Mouse (Mus musculus) embryo, embryonic 11 days (tissue): ENCODE results near the gene Sh3bp4.
A peak's percentile ranks its signal among the peaks of the same experiment; 100 is the strongest.

ENCODE experiments used
- DNase-seq: peaks from one replicate; pipeline ENCODE4 v3.0.0-alpha.2; 2015

Sh3bp4 gene

DNA sequence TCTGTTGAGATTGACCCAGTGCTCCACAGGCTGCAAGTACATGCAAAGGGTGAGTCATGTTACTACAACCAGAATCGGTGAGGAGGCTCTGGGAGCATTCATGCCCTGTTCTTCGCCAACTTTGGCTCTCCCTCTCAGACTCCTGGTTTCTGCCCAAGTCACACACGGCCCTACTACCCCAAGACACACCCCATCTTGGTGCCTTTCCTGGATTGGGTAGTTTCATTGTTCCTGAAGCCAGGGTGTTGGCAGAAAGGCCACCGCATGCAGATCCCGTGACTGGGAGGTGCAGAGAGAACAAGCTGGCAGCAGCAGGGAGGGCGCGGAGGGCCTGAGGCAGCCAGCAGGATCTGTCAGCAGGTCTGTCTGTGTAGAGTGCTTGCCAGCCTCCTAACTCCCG lies 61.5 kb downstream of the Sh3bp4 start:
- DNase-seq = no peak

DNA sequence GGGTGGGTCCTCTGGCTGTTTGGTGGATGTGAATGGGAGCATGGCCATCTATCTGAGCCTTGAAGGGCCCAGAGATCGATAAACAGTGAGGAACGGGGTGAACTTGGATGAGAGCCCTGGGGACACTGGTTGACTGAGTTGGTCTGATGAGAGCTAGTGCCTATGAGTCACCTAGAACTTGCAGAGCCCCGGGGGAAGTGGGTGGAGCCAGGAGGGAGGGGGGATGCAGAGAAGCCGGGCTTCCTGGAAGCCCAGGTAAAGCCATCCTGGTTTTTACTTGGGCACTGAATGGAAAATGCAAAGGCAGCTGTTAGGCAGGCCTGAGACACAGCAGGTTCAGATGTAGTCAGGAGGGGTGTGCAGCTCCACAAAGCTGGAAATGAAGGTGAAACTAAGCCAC lies 63.1 kb downstream of the Sh3bp4 start:
- DNase-seq = no peak

DNA sequence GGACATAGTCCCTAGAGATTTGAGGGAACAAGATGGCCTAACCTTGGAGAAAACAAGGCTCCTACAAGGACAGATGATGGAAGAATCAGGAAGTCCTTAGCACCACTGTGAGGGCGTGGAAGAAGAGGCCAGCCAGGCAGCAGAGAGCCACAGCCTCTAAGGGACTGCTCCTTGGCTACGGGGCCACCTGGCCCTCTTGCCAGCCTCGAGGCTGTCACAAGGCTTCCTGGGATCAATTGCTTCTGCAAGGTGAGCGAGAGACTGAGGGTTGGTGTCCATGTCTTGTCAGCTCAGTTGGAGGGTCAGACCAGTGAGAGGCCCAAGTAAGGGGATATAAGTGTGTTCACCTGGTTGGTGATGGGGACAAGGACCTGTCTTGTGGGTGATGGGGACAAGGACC lies 63.5 kb downstream of the Sh3bp4 start:
- no peak for DNase-seq

DNA sequence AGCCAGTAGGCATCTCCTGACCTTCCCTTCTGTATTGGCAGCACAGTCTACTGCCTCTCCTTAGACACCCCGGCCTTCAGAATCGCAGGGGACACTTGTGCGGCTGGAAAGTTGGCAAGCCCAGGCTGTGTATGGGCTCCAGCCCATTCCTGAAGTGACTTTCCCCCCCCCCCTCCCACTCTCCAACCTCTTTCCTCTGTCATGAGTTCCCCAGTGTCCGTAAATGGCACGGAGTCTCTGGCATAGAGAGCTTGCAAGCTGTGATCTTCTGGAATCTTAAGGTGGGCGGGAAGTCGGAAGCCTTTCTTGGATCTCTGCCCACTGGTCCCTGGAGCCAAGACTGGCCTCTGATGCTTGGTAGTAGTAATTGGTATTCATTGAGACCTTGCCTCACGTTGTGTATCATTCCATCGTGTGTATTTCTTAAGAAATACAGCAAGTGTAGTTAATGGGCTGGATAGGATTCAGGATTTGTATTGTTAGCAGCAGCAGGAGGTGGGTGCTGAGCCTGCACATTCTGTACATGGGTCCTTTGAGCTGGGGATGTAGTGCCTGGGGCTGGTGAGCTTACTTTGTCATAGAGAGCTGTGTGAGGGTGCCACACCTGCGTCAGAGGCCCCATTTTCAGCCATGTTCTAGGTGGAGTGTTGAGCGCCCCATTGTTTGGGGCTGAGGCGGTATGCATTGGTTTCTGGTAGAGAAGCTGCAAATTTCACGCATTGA lies 66.0 kb downstream of the Sh3bp4 start:
- no peak for DNase-seq

DNA sequence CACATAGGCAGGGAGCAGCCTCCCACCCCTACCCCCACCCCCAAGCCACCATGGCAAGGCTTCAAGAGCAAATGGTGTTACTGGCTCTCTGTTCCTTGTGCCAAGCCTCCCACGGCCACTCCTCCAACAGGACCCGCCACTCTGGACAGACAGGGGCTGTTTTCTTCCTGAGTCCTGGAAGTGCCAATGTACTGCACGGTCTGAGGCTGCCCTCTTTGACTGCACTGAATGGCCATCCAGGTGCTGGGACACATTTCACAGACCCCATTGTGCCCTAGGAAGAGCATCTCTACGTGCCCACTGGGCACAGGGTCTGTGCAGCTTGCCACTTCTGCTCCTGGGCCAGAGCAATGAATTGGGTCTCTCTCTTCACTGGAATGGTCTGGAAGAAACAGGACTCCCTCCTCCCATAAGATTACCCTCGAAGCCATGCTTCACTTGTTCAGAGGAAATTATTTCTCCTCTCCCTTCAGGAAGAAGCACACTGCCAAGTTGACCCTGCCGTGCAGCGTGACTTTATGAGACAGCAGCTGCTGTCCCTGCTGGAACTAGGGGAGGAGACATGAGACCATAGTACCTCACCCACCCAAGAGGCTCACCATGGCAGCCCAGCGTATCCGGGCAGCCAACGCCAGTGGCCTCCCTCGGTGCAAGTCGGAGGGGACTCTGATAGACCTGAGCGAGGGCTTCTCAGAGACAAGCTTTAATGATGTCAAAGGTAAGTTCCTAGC lies 67.0 kb downstream of the Sh3bp4 start:
- DNase-seq = no peak

DNA sequence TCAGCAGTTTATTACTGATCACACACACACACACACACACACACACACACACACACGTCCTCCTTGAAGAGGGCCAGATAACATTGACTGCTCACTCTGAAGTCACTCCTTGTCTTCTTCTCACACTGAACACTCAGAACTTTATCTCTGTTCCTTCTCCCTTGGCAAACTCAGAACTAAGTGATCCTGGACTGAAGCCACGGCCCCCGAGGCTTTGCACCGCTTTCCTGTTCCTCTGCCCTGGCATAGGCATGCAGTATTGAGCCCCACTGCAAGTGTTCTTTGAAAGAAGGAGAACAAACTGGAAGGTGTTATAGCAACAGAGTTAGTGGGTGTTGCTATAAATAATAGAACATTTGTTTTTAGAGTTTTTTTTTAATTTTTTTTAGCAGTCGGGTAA lies 68.1 kb downstream of the Sh3bp4 start:
- no peak for DNase-seq

DNA sequence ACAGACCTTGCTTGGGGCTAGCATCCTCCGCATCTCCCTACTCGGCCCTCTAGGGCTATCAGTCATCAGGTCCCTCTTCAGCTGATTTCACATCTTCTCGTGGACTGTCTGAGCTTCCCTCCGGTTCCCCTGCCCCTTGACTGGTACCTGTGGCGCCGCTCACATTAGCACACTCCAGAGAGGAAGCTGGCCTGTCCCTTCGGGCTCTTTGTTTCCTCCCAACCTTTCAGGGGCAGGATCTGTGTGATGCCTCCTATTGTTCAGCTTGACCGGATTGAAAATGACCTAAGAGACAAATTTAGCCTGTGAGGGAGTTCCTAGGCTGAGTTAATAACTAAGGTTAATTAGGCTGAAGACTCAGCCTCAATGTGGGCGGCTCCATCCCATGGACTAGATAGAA lies 69.9 kb downstream of the Sh3bp4 start:
- DNase-seq = no peak

DNA sequence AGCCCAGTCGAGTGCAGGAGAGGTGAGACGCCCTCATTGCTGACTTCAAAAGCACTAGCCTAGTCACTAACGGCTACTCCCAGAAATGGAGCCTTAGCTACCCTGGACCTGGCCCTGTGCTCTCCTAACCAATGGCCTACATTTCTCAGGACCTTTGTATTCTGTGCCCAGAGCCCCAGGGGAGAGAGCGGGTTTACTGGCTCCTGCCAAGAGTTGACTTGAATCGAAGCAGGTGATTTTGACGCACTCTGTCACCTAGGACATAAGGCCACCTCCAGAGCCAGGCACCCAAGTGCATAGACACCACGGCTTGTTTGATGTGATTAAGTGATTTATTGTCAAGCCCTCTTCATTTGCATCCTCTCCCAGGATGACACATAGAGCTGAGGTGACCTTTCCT lies 80.9 kb downstream of the Sh3bp4 start:
- DNase-seq = no peak

DNA sequence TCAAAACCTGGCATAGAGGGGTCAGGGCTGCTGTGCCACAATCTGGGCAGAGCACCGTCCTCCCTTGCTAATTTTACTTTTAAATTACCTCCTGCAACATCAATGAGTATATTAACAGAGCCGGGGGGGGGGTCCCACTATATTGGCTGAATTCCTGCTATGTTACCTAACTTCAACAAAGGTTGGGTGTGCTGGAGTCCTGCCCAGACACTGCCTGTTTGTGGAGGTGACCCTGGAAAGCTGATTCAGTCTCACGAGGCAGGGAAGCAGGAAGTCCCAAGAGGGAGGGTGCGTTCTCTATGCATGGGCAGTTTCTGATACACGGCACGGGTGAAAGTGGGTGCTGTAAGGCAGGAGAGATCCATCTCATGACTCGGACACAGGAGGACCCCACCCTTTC lies 82.4 kb downstream of the Sh3bp4 start:
- DNase-seq = no peak

DNA sequence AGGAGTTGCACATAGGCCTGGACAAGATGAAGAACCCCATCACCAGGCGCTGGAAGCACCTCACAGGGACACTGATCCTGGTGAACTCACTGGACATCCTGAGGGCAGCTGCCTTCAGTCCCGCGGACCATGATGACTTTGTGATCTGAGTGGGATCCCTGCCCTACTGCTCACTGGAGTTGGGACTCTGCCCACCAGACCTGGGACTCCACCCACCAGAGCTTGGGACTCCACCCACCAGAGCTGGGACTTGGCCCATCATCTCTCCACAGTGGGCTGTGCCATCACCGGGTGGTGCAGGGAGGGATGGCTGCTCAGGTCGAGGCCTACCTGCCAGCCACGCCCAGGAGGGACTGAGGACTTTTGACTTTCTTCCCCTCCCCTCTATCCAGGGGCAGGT lies 83.0 kb downstream of the Sh3bp4 start:
- DNase-seq = no peak

DNA sequence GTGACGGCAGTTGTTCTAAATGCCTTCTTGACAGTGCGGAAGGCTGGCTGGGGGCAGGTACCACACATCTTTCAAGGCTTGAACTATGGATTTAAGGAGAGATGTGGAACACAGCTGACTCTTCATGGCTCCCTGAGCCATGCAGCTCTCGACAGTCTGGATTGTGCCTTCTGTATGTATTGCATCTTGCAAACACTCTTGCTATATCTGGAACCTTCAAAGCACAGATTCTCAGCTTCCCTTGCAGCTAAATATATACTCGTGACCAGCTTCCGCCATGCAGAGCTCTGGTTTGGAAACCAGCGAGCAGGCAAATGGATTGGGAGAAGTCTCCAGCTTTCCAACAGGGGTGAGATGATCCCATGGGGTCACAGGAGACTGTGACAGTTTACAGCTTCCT lies 93.3 kb downstream of the Sh3bp4 start:
- no peak for DNase-seq

DNA sequence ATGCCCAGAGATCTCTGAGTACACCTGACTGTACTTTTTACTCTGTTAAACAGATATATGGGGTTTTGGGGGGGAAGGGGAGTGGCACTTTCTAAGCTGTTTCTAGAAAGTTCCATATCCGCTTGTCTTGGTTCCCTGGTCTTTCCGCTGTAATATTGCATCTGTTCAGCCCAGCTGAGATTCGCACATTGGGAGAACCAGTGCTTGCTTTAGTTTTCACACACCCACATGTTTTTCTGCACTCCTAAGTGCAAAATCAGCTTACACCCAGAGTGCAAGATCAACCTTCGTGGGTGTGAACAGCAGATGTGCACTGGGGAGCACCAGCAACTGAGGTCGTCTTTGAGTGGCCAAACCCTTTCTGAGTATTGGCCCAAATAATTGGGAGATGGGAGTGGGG lies 94.1 kb downstream of the Sh3bp4 start:
- DNase-seq = no peak

DNA sequence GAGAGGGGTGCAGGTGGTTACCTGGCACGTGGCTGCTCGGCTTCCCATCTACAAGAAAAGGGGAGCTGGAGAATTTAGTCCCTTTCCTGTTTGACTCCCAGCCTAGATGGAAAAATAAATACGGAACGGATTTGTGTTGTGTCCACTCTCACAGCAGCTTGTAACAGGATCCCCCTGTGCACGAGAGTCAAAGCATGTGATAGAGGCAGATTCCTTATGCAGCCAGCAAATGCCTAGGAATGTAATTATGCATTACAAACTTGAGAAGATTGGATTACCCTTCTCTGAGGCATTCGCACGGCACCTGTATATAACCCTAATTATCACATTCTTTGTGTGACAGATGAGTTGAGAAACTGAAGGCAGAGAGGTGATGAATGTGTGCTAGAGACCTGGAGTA lies 94.5 kb downstream of the Sh3bp4 start:
- DNase-seq = peak; percentile 39

DNA sequence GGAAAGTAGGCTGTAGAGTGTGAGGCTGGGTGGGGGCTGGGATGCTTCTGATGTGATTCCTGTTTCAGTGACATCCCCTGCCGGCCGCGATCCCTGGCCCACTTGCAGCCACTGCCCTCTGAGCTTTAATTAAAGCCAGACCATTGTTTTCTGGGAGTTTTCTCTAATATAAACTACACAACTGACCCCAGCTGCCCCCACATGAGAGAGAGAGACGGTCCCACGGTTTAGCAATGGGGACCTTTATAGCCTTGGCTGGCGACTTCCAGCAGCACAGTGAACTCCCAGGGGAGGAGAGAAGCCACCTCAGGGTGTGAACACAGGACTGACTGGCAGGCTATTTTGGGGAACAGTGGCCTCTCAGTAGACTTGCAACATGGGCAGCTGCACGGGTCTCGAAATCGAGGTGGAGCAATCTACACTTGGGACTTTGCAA lies 96.6 kb downstream of the Sh3bp4 start:
- peak; percentile 50 for DNase-seq

DNA sequence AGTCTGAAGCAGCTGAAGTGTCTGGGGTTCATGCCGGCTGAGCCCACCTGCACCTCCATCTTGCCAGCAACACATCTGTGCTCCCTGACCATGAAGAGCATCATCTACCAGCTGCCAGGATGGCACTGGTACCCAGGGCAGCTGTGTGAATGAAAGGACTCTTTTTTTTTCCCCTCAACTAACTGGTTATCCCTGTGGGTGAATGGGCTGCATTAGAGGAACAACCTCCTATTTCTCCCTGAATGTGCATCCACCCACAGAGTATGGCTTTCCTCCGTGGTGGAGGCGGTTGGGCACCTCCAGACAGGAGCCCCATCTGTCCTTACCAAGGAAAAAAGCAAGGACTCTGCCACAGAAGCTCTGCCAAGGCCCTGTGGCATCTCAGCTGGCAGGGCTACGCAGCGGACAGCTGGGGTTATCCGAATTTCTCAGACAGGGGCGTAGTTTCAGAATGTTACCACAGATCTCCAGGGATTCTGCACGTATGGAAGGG lies 101.1 kb downstream of the Sh3bp4 start:
- DNase-seq = no peak

DNA sequence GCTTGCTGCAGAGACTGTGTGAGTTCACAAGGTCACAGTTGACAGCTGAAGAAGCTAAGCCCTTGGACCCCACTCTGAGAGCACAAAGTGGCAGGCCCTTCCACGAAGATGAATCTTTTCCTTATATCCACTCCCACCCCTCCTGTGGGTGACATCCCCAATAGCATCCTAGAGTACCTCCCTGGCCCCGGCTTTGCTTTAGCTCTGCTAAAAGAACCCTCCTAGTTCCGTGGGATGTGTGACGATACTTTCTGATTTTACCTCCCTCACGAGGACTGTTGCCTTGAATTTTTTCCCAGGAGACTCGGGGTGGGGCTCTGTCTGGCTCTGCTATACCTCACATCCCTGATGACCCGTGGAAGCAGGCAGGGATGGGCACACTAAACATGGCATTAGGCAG lies 104.4 kb downstream of the Sh3bp4 start:
- no peak for DNase-seq

DNA sequence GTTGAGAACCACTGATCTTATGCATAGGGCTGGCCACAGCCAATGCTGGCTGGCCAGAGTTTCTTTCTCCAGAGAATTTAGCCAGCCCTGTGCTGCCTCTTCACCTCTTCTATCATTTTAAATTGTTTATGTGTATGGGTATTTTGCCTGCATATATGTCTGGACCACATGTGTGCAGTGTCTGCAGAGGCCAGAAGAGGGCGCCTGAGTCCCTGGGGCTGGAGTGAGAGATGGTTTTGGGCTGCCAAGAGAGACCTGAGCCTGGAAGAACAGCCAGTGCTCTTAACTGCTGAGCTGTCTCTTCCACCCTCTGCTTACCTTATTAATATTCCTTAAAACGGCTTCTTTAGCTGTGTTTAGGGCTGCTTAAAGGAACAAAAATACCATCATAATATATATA lies 105.1 kb downstream of the Sh3bp4 start:
- DNase-seq = no peak

DNA sequence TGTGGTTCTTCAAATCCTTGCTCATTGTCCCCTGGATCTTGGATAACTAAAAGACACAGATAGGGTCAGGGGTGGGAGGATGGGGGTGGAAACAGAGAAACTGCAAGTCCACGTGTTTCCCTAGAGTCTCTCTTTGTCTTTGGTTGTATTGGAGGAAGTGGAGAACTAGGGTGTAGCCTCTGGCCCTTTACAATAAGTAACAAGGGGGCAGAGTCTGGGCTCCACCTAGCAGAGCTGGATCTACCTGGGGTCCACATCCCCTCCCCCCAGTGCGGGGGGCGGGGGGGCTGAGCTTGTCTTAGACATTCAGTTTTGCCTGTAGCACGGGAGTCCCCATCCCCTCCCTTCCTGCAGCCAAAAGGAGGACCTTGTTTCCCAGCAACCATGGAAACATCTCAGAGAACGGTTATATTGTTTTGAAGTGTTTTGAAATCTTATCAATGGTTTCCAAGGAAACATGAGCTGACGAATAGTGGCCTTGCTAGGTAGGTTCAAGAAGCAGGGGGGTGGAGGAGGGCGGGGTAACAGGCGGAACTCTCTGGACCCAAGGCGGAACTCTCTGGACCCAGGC lies 113.1 kb downstream of the Sh3bp4 start:
- DNase-seq = peak; percentile 73

DNA sequence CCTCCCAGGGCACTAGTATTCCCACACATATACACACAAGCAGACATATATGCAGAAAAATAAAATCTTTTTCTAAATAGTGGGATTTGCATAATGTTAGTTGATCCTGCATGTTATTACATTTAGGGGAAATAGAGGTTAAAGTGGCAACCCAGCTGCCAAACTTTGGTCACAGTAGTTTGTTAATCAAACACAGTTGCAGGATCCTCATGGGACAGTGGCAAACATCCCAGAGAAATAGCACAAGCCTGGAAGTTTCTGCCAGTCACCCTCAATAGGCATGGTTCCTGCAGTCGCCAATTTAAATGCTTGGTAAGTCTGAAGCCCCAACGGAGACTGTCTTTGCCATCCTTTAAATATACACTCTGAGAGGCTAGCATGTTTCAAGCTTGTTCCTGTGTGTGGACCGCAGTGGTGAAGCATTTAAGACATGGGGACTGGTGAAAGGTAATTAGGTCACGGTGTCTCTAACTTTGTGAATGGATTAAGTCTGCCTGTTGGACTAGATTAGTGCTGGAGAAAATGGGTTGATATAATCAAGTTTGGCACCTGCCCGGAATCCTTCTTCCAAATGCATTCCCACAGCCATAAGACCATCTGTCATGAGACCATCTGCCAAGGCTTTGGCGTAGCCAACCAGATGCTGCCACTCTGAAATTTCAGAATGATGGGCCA lies 114.0 kb downstream of the Sh3bp4 start:
- DNase-seq = no peak

DNA sequence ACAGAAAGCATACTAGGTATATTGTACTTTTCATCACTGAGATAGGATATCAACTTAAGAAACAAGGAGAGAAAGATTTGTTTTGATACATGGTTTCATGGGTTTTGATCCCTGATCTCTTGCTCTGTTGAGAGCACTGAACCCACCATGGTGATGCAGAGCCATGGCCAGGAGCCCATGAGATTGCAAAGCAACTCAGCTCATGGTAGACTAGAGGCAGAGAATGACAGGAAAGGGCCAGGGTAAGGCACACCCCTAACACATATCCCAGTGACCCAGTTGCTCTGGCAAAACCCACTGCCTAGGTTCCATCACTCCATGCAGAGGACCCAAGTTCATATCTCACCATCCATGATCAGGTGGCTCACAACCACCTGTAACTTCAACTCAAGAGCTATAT lies 114.6 kb downstream of the Sh3bp4 start:
- DNase-seq = no peak

DNA sequence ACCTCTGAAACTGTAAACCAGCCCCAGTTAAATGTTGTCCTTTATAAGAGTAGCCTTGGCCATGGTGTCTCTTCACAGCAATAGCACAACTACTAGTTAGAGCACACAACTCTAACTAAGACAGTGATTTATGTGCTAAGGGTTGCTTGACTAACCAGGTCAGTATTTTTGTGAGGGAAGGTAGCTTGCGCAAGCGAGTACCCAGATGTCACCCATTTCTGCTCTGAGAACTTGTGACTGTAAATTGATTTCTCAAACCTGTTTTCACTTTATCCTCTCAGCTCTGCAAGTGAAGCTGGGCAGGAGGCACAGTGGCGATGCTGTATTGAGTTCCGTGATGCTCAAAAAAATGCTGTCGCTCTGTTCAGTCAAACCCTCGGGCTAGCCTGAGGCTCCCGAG lies 117.2 kb downstream of the Sh3bp4 start:
- DNase-seq = no peak

DNA sequence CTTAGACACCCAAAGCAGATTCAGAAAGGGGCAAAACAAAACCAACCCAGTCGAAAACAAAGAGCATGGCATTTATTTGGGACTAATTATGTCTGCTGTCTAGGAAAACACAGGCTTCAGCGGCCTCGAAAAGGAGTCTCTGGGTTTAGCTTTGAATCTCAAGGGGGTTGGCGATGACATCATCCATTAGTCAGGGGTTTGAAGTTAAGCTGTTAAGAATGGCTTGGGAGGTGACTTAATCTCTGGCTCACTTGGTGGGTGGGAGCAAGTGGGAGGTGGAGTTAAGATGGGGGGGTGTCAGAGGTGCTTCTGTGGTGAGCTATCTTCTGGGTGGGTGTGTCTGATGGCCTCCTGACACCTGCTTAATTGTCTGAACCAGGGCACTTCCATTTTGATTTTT lies 117.9 kb downstream of the Sh3bp4 start:
- no peak for DNase-seq

DNA sequence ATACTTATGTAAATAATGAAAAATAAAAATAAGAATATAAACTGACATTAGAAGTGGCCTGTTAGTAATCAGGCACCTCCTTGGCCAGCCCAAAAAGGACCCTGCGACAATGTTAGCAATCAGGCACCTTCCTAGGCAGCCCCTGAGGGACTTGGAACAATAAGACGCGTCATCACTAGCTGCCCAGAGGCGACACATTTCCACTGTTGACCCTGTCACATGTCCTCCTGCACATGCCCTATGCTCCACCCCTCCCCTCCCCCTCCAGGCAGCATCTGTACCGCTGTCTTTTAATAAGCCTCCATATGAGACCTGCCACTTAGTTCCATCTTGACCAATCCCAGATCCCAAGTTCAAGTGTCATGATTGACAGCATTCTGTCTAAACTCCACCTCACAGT lies 119.0 kb downstream of the Sh3bp4 start:
- peak; percentile 53 for DNase-seq

DNA sequence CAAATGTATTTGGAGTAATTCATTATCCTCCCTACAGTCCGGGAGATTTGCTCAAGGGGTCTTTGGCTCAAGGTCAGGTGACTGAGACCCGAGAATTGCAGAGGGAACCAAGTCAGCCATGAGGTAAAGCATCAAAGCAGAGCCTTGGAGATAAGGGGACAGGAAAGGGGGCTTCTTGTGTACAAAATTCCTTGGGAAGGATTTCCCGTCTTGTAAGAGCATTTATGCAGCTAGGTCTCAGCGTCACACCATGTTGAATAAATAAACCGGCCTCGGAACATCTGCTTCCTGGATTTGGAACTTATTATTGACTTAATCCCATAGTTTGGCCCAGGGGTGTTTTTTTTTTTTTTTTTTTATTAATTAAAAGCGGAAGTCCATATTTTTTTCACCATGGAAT lies 120.4 kb downstream of the Sh3bp4 start:
- peak; percentile 50 for DNase-seq
